Comparison of ENCODE assay signal across 22 mouse cellular contexts in the genomic region with DNA sequence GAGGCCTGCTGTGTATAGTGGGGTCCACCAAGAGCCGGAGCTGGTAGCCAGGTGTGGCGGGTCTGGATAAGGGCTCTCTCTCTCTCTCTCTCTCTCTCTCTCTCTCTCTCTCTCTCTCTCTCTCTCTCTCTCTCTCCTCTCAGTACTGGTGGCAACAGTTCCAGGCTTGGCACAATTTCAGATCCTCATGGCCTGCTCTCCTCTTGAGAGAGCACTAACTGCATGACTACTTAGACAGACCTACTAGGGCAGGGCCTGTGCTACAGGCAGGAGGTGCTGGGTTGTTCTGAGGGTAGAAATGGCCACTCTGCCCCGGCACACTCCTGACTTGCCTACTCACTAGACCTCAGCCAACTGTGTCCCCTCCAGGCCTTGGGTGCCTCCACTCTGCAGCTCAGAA. TPM values are rescaled to one million over a fixed set of nuclear protein-coding genes. Genes with fewer than 3 reads are reported as not detected.
"Had no signal": no experiment of that assay in that cellular context is flagged by ENCODE, and none has a peak within 500 bp of the region (broad histone marks: within the 10 kb centered on the region; RNA-seq: fewer than 3 reads in every experiment).

No protein-coding gene starts in this region.

- H3K9ac ChIP-seq: limb, embryonic 13.5 days; liver, embryonic 13.5 days; midbrain, embryonic 12.5 days; midbrain, embryonic 15.5 days; neural tube, embryonic 12.5 days; neural tube, embryonic 15.5 days had no signal

- H3K9me3 ChIP-seq: limb, embryonic 10.5 days; limb, embryonic 13.5 days; liver, embryonic 13.5 days; midbrain, embryonic 12.5 days; midbrain, embryonic 15.5 days; neural tube, embryonic 12.5 days; neural tube, embryonic 15.5 days had no signal

- H3K4me3 ChIP-seq: limb, embryonic 10.5 days; limb, embryonic 13.5 days; liver, embryonic 13.5 days; midbrain, embryonic 12.5 days; midbrain, embryonic 15.5 days; neural tube, embryonic 12.5 days; neural tube, embryonic 15.5 days had no signal

- H3K36me3 ChIP-seq: limb, embryonic 10.5 days; limb, embryonic 13.5 days; liver, embryonic 13.5 days; midbrain, embryonic 12.5 days; midbrain, embryonic 15.5 days; neural tube, embryonic 12.5 days; neural tube, embryonic 15.5 days had no signal

- H3K27me3 ChIP-seq: limb, embryonic 13.5 days; midbrain, embryonic 15.5 days; neural tube, embryonic 12.5 days; neural tube, embryonic 15.5 days had no signal

- ATAC-seq: inflammation-experienced regulatory T-cells, adult 6 months; intestine, embryonic 16.5 days; midbrain, embryonic 15.5 days had no signal

- H3K4me2 ChIP-seq: limb, embryonic 13.5 days; liver, embryonic 13.5 days; midbrain, embryonic 12.5 days; midbrain, embryonic 15.5 days; neural tube, embryonic 12.5 days; neural tube, embryonic 15.5 days had no signal

- DNase-seq: kidney, adult 18-20 months; kidney, adult 9 months; kidney, postnatal 14 days; kidney, postnatal 4 days; layer of hippocampus, adult 9-11 months; liver; liver, embryonic 13.5 days; thymus, adult 18-20 months; thymus, postnatal 4 days had no signal

- H3K4me1 ChIP-seq: limb, embryonic 13.5 days; midbrain, embryonic 15.5 days; neural tube, embryonic 12.5 days; neural tube, embryonic 15.5 days had no signal

- H3K27ac ChIP-seq: limb, embryonic 10.5 days; limb, embryonic 13.5 days; liver, embryonic 13.5 days; macrophage; midbrain, embryonic 12.5 days; midbrain, embryonic 15.5 days; neural tube, embryonic 12.5 days; neural tube, embryonic 15.5 days had no signal

RNA-seq across cellular contexts. Expression of a gene that starts 2.7 kb away (rescaled TPM):
- polyA plus RNA-seq: inflammation-experienced regulatory T-cells, adult 6 months; kidney, embryonic 16.5 days; limb, embryonic 10.5 days; limb, embryonic 13.5 days; liver, embryonic 13.5 days; liver, embryonic 16.5 days; macrophage; midbrain, embryonic 12.5 days; midbrain, embryonic 15.5 days; neural tube, embryonic 12.5 days; neural tube, embryonic 15.5 days; spleen, adult 2 months had no signal

RNA-seq across cellular contexts. Expression of a gene that starts 10.3 kb away (rescaled TPM):
- polyA plus RNA-seq: inflammation-experienced regulatory T-cells, adult 6 months; kidney, embryonic 16.5 days; limb, embryonic 10.5 days; limb, embryonic 13.5 days; liver, embryonic 13.5 days; macrophage; midbrain, embryonic 12.5 days; midbrain, embryonic 15.5 days; neural tube, embryonic 12.5 days; neural tube, embryonic 15.5 days; small intestine, adult 2 months; spleen, adult 2 months had no signal
